Mouse (Mus musculus) embryonic facial prominence, embryonic 11.5 days (tissue): ENCODE measurements around the gene Entpd1. TPM values are rescaled to one million over a fixed set of nuclear protein-coding genes. Genes with fewer than 3 reads are reported as not detected.
"Not testable (repeated sequence)": the region's sequence is repeated elsewhere in the genome, so short reads cannot be mapped to it uniquely, and the experiment has no call there.

ENCODE experiments used
- ATAC-seq: fragments of 200-750 bp; cut with Nextera tagmentation; replicated peaks from 2 replicates; pipeline ENCODE4 v1.8.0; 2017; ENCODE audit warnings: low read depth; ENCODE audit not compliant: insufficient number of reproducible peaks, low FRiP score, low TSS enrichment
- DNase-seq: peaks from one replicate; pipeline ENCODE4 v3.0.0-alpha.2; 2015; ENCODE audit warnings: low spot score
- H3K27ac ChIP-seq: fragments of 300-500 bp; sonication (generic); replicated peaks from 2 replicates; pipeline ENCODE4 v1.5.1; 2014; ENCODE audit warnings: mild to moderate bottlenecking, low read depth, low read length, control low read depth
- H3K27me3 ChIP-seq: fragments of 300-500 bp; sonication (generic); 2 replicates; pipeline ENCODE4 v1.6.1; 2014; ENCODE audit warnings: mild to moderate bottlenecking, low read length, moderate library complexity, mixed read lengths; ENCODE audit not compliant: control insufficient read depth, insufficient read depth
- H3K36me3 ChIP-seq: fragments of 300-500 bp; sonication (generic); replicated peaks from 2 replicates; pipeline ENCODE4 v1.6.1; 2014; ENCODE audit warnings: low read depth, mild to moderate bottlenecking, low read length, moderate library complexity, mixed read lengths; ENCODE audit not compliant: control insufficient read depth, insufficient read depth
- H3K4me1 ChIP-seq: fragments of 300-500 bp; sonication (generic); 2 replicates; pipeline ENCODE4 v1.6.1; 2014; ENCODE audit warnings: low read length, mixed read lengths; ENCODE audit not compliant: control insufficient read depth, insufficient read depth
- H3K4me2 ChIP-seq: fragments of 300-500 bp; sonication (generic); 2 replicates; pipeline ENCODE4 v1.6.1; 2014; ENCODE audit warnings: low read depth, mild to moderate bottlenecking, control low read depth, low read length, moderate library complexity
- H3K4me3 ChIP-seq: fragments of 300-500 bp; sonication (generic); 2 replicates; pipeline ENCODE4 v1.5.1; 2014; ENCODE audit warnings: low read depth, low read length, control low read depth
- H3K9ac ChIP-seq: fragments of 300-500 bp; sonication (generic); replicated peaks from 2 replicates; pipeline ENCODE4 v1.6.1; 2014; ENCODE audit warnings: mild to moderate bottlenecking, control low read depth, low read length
- H3K9me3 ChIP-seq: fragments of 300-500 bp; sonication (generic); replicated peaks from 2 replicates; pipeline ENCODE4 v1.6.1; 2016; ENCODE audit warnings: mild to moderate bottlenecking, low read length, inconsistent platforms, mixed read lengths; ENCODE audit not compliant: control insufficient read depth
- WGBS: fragments of 180-500 bp; shearing (Covaris S2); extraction: QIAGEN DNeasy Blood & Tissue Kit; methylation state at CpG from one replicate; pipeline ENCODE4 v1.1.7; 2014; 5-methylcytosine and 5-hydroxymethylcytosine counted together
- polyA plus RNA-seq: library from polyadenylated mRNA; unstranded; fragments of >200 nt; fragmentation: Nextera tagmentation; extraction: Ambion mirVana; gene quantifications from 2 replicates; pipeline ENCODE4 v1.2.1, GENCODE M21; 2014

The Entpd1 gene
- polyA plus RNA-seq, 1 experiment from 2014 or later = 6.1 TPM

- Histone ChIP-seq H3K27ac (no peak overlapping the region), H3K4me1 (no peaks in the 10 kb centered on the region), H3K27me3 (no peaks in the 10 kb centered on the region), H3K4me2 (no peak overlapping the region), H3K4me3 (no peak overlapping the region), H3K9me3 (no peaks in the 10 kb centered on the region), H3K9ac (no peak overlapping the region), H3K36me3 (no peaks in the 10 kb centered on the region; the same call in none of the 2 replicates)
- WGBS = 94% methylated on average over 9 of the region's 9 CpGs
- DNase-seq (no peak), ATAC-seq (no peak)
These were observed 7.0 kb upstream of the Entpd1 start for GRCm38 (mm10) chr19:40605189-40605588.

- H3K4me2 ChIP-seq = no peak overlapping the region
- H3K4me1 ChIP-seq = no peaks in the 10 kb centered on the region
- WGBS = 93% methylated on average over 6 of the region's 6 CpGs
- no peaks in the 10 kb centered on the region for H3K9me3 ChIP-seq
- H3K9ac ChIP-seq = no peak overlapping the region
- ATAC-seq = no peak
- H3K4me3 ChIP-seq = no peak overlapping the region
- no peak for DNase-seq
- H3K36me3 ChIP-seq = no peaks in the 10 kb centered on the region; the same call in none of the 2 replicates
- H3K27ac ChIP-seq = no peak overlapping the region
- H3K27me3 ChIP-seq = no peaks in the 10 kb centered on the region
These were observed 4.5 kb upstream of the Entpd1 start for GRCm38 (mm10) chr19:40607676-40608075.

- H3K9ac ChIP-seq = no peak overlapping the region
- H3K9me3 ChIP-seq = no peaks in the 10 kb centered on the region
- H3K27ac ChIP-seq = no peak overlapping the region
- H3K4me2 ChIP-seq = no peak overlapping the region
- DNase-seq (no peak), ATAC-seq (no peak)
- H3K4me1 ChIP-seq = no peaks in the 10 kb centered on the region
- H3K4me3 ChIP-seq = no peak overlapping the region
- H3K36me3 ChIP-seq = no peaks in the 10 kb centered on the region
- no peaks in the 10 kb centered on the region for H3K27me3 ChIP-seq
- 72% methylated on average over 7 of the region's 7 CpGs for WGBS
These were observed 2.6 kb downstream of the Entpd1 start for GRCm38 (mm10) chr19:40614811-40615210.

GRCm38 (mm10) chr19:40616021-40616420, 3.9 kb downstream of the Entpd1 start:
- Histone ChIP-seq H3K9ac (no peak overlapping the region), H3K27ac (no peak overlapping the region), H3K9me3 (no peaks in the 10 kb centered on the region), H3K4me1 (no peaks in the 10 kb centered on the region), H3K4me2 (no peak overlapping the region), H3K27me3 (no peaks in the 10 kb centered on the region), H3K36me3 (no peaks in the 10 kb centered on the region), H3K4me3 (no peak overlapping the region)
- no peak for DNase-seq
- 75% methylated on average over 7 of the region's 7 CpGs for WGBS
- ATAC-seq = no peak

GRCm38 (mm10) chr19:40621616-40622015, 9.4 kb downstream of the Entpd1 start:
- H3K36me3 ChIP-seq, H3K27me3 ChIP-seq, H3K9me3 ChIP-seq, H3K4me1 ChIP-seq, H3K9ac ChIP-seq, DNase-seq, ATAC-seq, H3K4me2 ChIP-seq, H3K27ac ChIP-seq, H3K4me3 ChIP-seq: not testable (repeated sequence)
- WGBS = 50% methylated on average over 8 of the region's 26 CpGs

- H3K4me2 ChIP-seq = no peak overlapping the region
- H3K9me3 ChIP-seq = no peaks in the 10 kb centered on the region
- WGBS = 75% methylated on average over 12 of the region's 12 CpGs
- ATAC-seq (no peak), DNase-seq (no peak)
- H3K4me1 ChIP-seq = no peaks in the 10 kb centered on the region
- H3K36me3 ChIP-seq = no peaks in the 10 kb centered on the region
- no peak overlapping the region for H3K27ac ChIP-seq
- no peak overlapping the region for H3K4me3 ChIP-seq
- H3K9ac ChIP-seq = no peak overlapping the region
- H3K27me3 ChIP-seq = no peaks in the 10 kb centered on the region
These were observed 13.8 kb downstream of the Entpd1 start for GRCm38 (mm10) chr19:40625935-40626334.

GRCm38 (mm10) chr19:40628950-40629349, 16.8 kb downstream of the Entpd1 start:
- Histone ChIP-seq H3K27ac (no peak overlapping the region), H3K4me3 (no peak overlapping the region), H3K36me3 (no peaks in the 10 kb centered on the region), H3K4me2 (no peak overlapping the region), H3K4me1 (no peaks in the 10 kb centered on the region), H3K9ac (no peak overlapping the region), H3K9me3 (no peaks in the 10 kb centered on the region), H3K27me3 (no peaks in the 10 kb centered on the region)
- ATAC-seq (no peak), DNase-seq (no peak)

GRCm38 (mm10) chr19:40630096-40630495, 17.9 kb downstream of the Entpd1 start:
- H3K9me3 ChIP-seq = no peaks in the 10 kb centered on the region
- DNase-seq (no peak), ATAC-seq (no peak)
- H3K27me3 ChIP-seq = no peaks in the 10 kb centered on the region
- 81% methylated on average over 3 of the region's 3 CpGs for WGBS
- H3K9ac ChIP-seq = no peak overlapping the region
- no peak overlapping the region for H3K4me3 ChIP-seq
- H3K36me3 ChIP-seq = no peaks in the 10 kb centered on the region
- no peak overlapping the region for H3K27ac ChIP-seq
- no peak overlapping the region for H3K4me2 ChIP-seq
- H3K4me1 ChIP-seq = no peaks in the 10 kb centered on the region
